Mouse (Mus musculus) hindbrain, embryonic 16.5 days (tissue): ENCODE measurements around the gene Gm8994. TPM values are rescaled to one million over a fixed set of nuclear protein-coding genes. Genes with fewer than 3 reads are reported as not detected.

ENCODE experiments used
- polyA plus RNA-seq: library from polyadenylated mRNA; unstranded; fragments of >200 nt; fragmentation: Nextera tagmentation; extraction: Ambion mirVana; gene quantifications from 2 replicates; pipeline ENCODE4 v1.2.1, GENCODE M21; 2015

Gene Gm8994
- polyA plus RNA-seq, 1 experiment from 2014 or later, result not detected

Other genes with a start within 250 kb of the Gm8994 start
- 56.1 and 62.5 TPM in 2 replicates for gene Grin2b, start 154.0 kb upstream of the Gm8994 start, polyA plus RNA-seq
- not detected in 2 replicates for gene E330021D16Rik, start 88.0 kb downstream of the Gm8994 start, polyA plus RNA-seq
- gene Atf7ip, start 178.6 kb downstream of the Gm8994 start, polyA plus RNA-seq, result 30.4 and 33.9 TPM in 2 replicates